Mouse (Mus musculus) liver, adult (tissue): ENCODE results near the gene Fam53b.

Experiments used
- GATA4 ChIP-seq: IDR thresholded peaks from 2 replicates; pipeline ENCODE4 v1.6.1; 2014; ENCODE audit warnings: mild to moderate bottlenecking, low read length; ENCODE audit not compliant: insufficient replicate concordance

Fam53b gene

DNA sequence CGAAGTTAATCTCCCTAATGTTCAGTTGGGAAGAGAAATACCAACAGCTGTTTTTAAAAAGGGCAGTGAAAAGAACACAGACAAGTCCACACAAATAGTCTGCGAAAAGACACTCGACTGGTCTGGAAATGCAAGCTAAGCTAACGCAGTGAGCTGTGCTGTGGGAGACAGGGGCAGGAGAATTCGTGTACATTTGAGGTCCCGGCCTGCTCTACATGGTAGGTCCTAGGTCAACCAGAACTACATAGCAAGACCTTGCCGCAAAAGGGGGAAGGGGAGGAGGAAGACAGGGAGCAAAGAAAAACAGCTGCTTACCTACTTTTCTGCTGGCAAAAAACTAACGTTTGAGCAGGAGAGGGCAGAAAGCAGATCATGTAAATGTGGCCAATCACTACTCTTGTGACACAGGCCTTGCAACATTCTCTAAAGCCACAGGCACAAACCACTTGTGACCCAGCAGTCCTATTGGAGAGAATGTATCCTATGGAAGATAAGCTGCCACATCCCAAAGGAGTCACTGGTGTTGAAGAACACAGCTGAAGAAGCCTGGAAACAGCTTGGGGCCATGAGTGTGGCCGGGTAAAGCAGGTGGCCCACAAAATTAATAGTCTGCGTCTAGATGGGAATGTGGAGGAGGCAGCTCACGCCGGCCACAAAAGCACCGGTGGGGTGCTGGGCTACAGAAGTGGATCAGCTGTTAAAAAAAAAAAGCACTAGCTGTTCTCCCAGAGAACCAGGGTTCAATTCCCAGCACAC lies 87.4 kb downstream of the Fam53b start:
- no peak for TF ChIP-seq GATA4

GRCm38 (mm10) chr7:132724501-132725062 lies 89.1 kb downstream of the Fam53b start:
- TF ChIP-seq GATA4 = no peak

DNA sequence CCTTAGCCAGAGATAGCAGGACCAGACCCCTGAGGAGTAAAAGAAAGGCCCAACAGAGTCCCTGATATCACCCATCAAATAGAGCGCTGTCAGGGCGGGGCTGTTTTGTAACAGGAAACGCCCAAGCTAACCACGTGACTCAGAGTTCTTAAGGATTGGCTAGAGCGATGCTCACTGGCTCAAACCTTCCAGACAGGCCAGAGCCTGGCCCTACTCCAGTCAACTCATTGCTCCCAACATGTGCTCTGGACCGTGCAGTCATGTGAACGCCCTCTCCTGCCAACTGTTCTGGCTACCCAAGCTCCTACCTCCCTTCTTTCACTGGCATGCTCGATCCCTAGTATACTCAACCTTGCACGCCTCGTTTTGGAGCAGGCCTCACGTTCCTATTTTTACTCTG lies 89.8 kb downstream of the Fam53b start:
- no peak for TF ChIP-seq GATA4

- no peak for TF ChIP-seq GATA4
These were observed 91.0 kb downstream of the Fam53b start for GRCm38 (mm10) chr7:132722401-132723370.

GRCm38 (mm10) chr7:132720562-132720961 lies 93.1 kb downstream of the Fam53b start:
- TF ChIP-seq GATA4 = no peak

DNA sequence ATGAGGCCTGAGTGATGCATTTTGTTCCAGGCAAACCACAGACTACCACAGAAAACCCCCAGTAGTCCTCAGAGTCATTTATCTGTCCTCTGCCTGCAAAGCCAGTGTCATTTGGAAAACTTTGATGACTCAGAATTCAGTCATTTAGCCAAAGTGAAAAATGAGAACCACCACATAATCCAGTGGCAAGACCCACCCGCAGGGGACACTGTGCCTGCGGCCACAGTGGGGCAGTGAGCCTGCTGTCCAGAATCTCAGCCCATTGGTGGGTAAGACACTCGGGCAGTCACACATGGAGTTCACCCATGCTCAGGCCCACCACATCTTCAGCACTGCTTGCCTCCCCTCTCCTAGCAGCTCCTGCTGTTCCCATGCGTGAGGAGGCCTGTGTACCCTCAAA lies 94.1 kb downstream of the Fam53b start:
- no peak for TF ChIP-seq GATA4

DNA sequence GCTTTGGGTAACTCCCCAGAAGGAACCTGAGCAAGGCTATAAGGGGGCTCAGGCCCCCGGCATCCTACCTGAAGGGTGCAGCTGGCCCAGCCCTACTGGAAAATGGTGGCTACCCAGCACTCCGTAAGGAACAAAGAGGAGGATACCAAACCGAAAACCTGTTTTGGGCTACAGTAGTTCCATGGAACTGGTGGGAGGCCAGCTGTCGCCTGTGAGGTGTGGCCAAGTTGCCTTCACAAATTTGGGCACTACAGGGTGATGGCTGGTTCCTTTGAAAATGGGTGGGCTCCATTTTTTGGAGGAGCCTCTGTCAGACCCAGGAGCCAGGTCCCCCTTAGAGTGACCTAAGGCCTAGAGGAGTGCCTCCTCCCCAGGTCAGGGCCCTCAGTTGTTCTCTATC lies 98.4 kb downstream of the Fam53b start:
- no peak for TF ChIP-seq GATA4

DNA sequence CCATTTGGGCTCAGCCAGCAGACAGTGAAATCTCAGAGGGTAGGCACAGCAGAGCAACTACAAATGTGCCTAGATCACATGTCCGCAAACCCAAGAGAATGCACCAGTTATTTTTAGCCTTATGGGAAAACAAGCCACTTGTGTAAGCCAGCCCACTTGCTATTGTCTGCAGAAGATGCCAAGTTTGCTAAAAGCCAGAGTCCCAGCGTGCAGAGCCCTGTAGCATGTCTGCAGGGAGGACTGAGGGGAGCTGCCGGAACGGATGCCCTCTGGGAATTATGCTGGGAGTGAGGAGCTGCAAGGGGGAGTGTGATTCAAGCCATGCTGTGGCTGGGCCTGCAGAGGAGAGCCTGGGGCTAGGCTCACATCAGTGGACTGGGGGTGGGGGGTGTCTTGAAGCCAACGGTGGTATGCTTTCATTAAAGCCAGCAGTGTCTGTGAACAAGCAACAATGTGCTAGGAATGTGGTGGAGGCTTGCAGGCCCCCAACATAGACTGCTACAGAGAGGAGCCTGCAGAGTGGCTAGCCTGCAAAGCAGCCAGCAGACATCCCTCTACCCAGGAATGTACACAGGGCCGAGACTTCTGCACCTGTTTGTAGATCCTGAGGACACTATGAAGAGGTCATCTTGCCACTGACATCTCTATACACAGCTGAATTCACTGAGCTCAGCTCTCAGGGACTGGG lies 99.3 kb downstream of the Fam53b start:
- TF ChIP-seq GATA4 = no peak

GRCm38 (mm10) chr7:132713483-132714126 lies 100.1 kb downstream of the Fam53b start:
- no peak for TF ChIP-seq GATA4

- no peak for TF ChIP-seq GATA4
These were observed 100.7 kb downstream of the Fam53b start for GRCm38 (mm10) chr7:132712956-132713355.

DNA sequence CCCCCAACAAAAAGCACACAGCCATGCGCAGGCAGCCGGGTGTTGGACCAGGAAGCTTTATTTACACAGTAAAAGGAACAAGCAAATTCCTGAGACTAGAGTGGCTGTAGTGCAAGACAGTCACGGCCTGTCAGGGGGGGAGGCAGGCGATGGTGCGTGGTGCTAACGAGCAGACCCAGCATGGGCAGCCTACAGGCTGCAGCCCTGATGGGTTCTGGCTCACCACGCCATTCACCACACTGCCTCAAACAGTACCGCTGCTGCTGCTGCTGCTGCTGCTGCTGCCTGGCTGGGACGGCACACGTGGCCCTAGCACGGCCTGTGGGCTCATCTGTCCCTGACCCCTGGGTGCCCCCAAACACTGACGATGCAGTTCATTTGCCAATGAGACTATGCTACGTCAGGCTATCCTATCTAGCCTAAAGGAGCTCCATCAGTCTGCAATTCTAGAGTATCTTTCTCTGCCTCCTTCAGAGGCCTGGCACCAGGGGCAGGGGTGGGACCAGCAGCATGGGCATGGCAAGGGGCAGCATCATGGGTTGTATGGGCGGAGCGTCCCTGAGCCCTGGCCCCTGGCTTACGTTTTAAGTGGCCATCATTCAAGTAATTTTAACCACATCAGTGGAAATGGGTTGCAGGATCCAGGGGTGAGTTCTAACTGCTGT lies 101.5 kb downstream of the Fam53b start:
- no peak for TF ChIP-seq GATA4

DNA sequence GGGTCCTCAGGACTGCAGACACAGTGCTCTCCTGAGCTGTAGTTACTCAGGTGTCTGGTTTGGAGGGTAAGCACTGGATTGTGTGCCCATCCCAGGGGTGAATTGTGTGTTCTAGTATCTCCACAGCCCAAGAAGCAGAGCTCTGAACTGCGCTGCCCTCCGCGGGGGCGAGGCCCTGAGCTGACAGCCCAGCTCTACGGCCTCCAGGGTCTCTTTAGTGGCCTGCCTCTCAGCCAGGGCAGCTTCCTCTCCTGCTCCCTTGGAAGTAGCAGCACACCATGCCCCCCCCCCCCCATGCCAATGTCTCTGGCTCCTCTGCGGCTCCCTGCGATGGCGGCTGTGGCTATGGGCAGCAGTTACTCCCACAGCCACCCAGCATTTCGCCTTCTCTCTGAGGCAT lies 102.1 kb downstream of the Fam53b start:
- no peak for TF ChIP-seq GATA4

GRCm38 (mm10) chr7:132705130-132705529 lies 108.6 kb downstream of the Fam53b start:
- TF ChIP-seq GATA4 = no peak

DNA sequence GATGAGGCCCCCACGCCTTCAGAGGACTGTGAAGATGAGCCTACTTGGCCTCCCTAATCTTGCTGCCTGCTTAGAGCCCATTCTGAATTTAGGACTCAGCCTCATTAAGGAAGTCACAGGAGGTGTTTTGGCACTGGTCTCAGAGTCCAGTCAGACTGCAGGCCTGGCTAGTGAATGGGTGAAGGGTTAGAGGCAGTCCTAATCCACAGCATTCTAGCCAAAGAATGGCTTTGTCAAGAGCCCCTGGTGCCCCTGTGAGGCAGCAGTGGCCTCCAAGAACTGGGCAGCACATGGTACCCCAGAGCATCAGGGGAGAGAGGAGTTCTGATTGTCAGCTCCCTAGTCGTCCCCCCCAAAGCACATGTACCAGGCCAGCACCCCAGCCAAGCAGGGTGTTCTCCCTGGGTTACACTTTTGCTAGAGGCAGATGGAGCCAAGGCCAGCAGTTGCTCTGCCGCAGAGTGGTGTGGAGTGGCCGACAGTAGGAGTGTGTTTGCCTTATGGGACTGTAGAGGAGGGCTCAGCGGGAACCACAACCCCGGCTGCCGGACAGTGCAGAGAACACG lies 109.3 kb downstream of the Fam53b start:
- no peak for TF ChIP-seq GATA4
